Mouse (Mus musculus): ENCODE results near the gene Anxa4. TPM values are rescaled to one million over a fixed set of nuclear protein-coding genes. Genes with fewer than 3 reads are reported as not detected.

Gene Anxa4
- 4.1 and 5.5 TPM in 2 replicates for polyA plus RNA-seq (2012; rRNA removed)

- DNase-seq (ENCODE audit: extremely low spot score in 1 of 2, low spot score in 1 of 2), result no peak
Measured at GRCm38 (mm10) chr6:86793021-86793815, at the start of gene Anxa4. Anxa4 (minus strand) TSS chr6:86793584.

GRCm38 (mm10) chr6:86841949-86842348 is 48.6 kb upstream of the Anxa4 start:
- no peak for DNase-seq (ENCODE audit: extremely low spot score in 1 of 2, low spot score in 1 of 2)

GRCm38 (mm10) chr6:86839089-86839488 is 45.7 kb upstream of the Anxa4 start:
- no peak for DNase-seq (ENCODE audit: extremely low spot score in 1 of 2, low spot score in 1 of 2)

- DNase-seq (ENCODE audit: extremely low spot score in 1 of 2, low spot score in 1 of 2), result no peak
Measured at GRCm38 (mm10) chr6:86832802-86833502, 39.6 kb upstream of the Anxa4 start.

GRCm38 (mm10) chr6:86830738-86831500 is 37.5 kb upstream of the Anxa4 start:
- no peak for DNase-seq (ENCODE audit: extremely low spot score in 1 of 2, low spot score in 1 of 2)

GRCm38 (mm10) chr6:86829768-86830167 is 36.4 kb upstream of the Anxa4 start:
- DNase-seq (ENCODE audit: extremely low spot score in 1 of 2, low spot score in 1 of 2), result no peak

GRCm38 (mm10) chr6:86827432-86827831 is 34.0 kb upstream of the Anxa4 start:
- DNase-seq (ENCODE audit: extremely low spot score in 1 of 2, low spot score in 1 of 2), result no peak

- DNase-seq (ENCODE audit: extremely low spot score in 1 of 2, low spot score in 1 of 2), result no peak
Measured at GRCm38 (mm10) chr6:86824401-86824800, 31.0 kb upstream of the Anxa4 start.

- DNase-seq (ENCODE audit: extremely low spot score in 1 of 2, low spot score in 1 of 2), result no peak
Measured at GRCm38 (mm10) chr6:86823824-86824223, 30.4 kb upstream of the Anxa4 start.

- DNase-seq (ENCODE audit: extremely low spot score in 1 of 2, low spot score in 1 of 2), result no peak
Measured at GRCm38 (mm10) chr6:86823051-86823431, 29.7 kb upstream of the Anxa4 start.

- peak; percentile 90 for DNase-seq (ENCODE audit: extremely low spot score in 1 of 2, low spot score in 1 of 2)
Measured at GRCm38 (mm10) chr6:86822285-86823050, 29.1 kb upstream of the Anxa4 start.

GRCm38 (mm10) chr6:86820690-86821089 is 27.3 kb upstream of the Anxa4 start:
- DNase-seq (ENCODE audit: extremely low spot score in 1 of 2, low spot score in 1 of 2), result no peak

- DNase-seq (ENCODE audit: extremely low spot score in 1 of 2, low spot score in 1 of 2), result no peak
Measured at GRCm38 (mm10) chr6:86819926-86820325, 26.5 kb upstream of the Anxa4 start.

- peak in 1 of 2 experiments; percentile 38 for DNase-seq (ENCODE audit: extremely low spot score in 1 of 2, low spot score in 1 of 2)
Measured at GRCm38 (mm10) chr6:86818914-86819313, 25.5 kb upstream of the Anxa4 start.

GRCm38 (mm10) chr6:86816586-86816985 is 23.2 kb upstream of the Anxa4 start:
- peak in 1 of 2 experiments; percentile 40 for DNase-seq (ENCODE audit: extremely low spot score in 1 of 2, low spot score in 1 of 2)

GRCm38 (mm10) chr6:86815436-86815835 is 22.1 kb upstream of the Anxa4 start:
- peak in 1 of 2 experiments; percentile 38 for DNase-seq (ENCODE audit: extremely low spot score in 1 of 2, low spot score in 1 of 2)

- peak in 1 of 2 experiments; percentile 44 for DNase-seq (ENCODE audit: extremely low spot score in 1 of 2, low spot score in 1 of 2)
Measured at GRCm38 (mm10) chr6:86814926-86815325, 21.5 kb upstream of the Anxa4 start.

- DNase-seq (ENCODE audit: extremely low spot score in 1 of 2, low spot score in 1 of 2), result peak in 1 of 2 experiments; percentile 80
Measured at GRCm38 (mm10) chr6:86813341-86813740, 20.0 kb upstream of the Anxa4 start.

- DNase-seq (ENCODE audit: extremely low spot score in 1 of 2, low spot score in 1 of 2), result no peak
Measured at GRCm38 (mm10) chr6:86812919-86813318, 19.5 kb upstream of the Anxa4 start.

GRCm38 (mm10) chr6:86806455-86807086 is 13.2 kb upstream of the Anxa4 start:
- peak; percentile 59 to 91 for DNase-seq (ENCODE audit: extremely low spot score in 1 of 2, low spot score in 1 of 2)
